Mouse (Mus musculus) retina, adult 2 months (tissue): ENCODE data around the gene Plekha7.

Source experiments
- DNase-seq: peaks from one replicate; pipeline ENCODE4 v3.0.0-alpha.2; 2012; ENCODE audit warnings: low read depth, low spot score

Gene Plekha7

DNA sequence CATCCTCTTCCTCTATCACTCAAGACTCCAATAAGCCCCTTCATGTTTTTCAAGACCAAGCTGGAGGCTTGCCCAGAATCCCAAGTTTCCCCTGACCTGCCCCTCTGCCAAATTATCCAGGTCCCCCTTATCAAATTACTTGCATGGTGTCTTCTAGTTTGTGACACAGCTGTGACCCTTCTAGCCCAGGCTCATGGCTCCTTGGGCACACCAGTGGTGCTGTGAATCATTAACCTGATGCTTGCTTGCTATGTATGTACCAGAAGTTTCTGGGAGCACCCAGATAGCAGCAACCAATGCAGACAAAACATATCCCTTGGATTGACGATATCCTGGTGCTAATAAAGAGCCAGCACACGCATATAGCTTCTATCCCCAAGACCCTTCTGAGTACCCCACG lies 19.2 kb downstream of the Plekha7 start:
- DNase-seq: no peak

DNA sequence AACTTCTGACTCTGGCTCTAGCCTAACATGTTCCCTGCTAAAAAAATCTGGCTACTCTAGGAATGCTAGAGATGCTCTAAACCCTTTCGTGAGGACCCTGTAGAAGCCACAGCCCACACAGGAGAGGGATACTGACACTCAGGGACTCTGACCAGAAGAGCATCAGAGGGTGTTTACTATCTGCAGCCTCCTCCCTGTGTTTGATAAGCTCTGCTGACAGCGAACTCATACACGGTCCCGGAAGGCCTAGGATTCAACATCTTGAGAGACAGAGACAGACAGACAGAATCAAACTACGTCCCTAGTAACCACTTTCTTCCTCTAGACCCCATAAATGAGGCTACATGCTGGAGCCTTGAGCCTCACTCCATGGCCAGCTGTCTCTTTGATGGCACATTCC lies 20.2 kb downstream of the Plekha7 start:
- no peak for DNase-seq

DNA sequence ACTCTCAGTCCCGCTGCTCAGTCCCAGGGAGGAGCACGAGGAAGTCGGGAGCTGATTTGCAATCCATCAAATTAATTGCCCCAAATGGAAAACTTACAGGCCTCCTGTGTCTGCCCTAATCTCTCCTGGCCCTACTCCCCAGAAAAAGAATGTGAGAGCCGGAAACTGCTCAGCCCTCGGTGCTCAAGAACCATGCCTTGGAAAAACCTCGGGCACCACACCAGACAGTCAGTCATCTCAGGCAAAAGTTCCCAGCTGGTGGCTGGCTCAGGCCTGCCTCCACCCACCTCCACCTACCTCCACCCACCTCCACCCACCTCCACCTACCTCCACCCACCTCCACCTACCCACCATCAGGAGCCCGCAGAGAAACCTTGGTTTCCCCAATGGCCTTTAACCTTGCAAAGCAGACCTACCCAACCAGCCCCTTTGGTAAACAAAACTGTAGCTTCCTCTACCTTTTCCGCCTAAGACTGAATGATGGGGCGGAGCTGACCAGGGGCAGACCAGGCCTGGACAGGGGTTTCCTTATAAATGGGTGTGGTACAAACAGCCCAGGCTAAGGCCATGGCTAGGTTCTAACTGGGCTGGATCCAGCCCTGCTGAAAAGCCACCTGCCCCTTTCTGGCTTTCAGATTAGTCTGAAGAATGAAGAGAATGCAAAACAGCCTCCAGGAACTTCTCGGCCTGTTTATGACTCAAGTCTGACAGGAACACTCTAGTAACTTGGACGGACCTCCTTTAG lies 21.4 kb downstream of the Plekha7 start:
- DNase-seq: no peak

DNA sequence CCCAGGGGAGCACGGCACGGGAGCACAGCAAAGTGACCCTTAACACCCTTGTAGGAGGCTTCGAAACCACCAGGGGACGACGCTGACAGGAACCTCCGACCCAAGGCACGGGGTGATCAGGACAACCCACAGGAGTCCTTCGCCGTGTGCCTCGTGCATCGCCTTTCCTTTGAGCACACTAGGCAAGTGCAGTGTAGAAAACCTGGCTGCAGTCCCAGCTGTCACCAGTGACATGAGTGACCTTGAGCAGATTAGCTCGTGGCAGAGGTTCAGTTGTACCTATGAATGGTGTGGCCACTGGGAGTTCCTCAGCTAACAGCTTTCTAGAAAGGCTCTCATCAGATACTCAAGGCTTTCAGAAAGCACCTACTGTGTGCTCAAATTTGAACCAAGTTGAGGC lies 22.0 kb downstream of the Plekha7 start:
- no peak for DNase-seq

DNA sequence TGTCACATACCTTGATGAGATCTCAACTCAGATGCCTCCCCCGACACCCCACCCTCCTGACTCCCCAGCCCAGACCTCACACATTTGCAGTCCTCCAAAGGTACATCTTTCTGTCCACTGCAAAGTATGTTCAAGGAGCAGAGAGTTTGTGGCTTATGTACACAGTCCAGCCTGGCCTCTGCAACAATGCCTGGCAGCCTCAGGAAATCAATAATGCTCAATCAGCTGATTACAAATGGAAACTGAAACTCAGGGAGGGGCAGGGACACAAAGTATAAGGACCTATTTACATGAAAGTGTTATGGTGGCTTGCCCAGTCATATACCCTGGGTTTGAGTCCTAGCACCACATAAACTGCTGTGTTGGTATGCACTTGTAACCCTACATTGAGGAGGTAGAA lies 23.0 kb downstream of the Plekha7 start:
- DNase-seq: no peak

DNA sequence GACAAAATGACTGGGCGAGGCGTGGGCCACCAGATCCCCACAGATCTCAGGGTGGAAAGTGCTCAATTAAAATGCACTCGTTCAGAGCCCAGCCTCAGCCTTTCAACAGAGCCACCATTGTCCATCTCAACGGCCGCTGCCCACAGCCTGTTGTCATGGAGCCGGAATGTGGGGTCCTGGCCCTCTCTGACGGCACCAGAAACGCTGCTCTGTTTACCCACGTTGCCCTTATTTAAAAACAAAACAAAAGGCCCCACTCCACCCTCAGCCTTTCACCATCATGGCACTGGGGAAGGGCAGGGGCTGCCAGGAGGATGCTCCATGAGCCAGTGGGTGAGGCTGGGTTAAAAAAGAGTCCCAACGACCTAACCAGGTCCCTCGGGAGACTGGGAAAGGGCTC lies 25.4 kb downstream of the Plekha7 start:
- no peak for DNase-seq

DNA sequence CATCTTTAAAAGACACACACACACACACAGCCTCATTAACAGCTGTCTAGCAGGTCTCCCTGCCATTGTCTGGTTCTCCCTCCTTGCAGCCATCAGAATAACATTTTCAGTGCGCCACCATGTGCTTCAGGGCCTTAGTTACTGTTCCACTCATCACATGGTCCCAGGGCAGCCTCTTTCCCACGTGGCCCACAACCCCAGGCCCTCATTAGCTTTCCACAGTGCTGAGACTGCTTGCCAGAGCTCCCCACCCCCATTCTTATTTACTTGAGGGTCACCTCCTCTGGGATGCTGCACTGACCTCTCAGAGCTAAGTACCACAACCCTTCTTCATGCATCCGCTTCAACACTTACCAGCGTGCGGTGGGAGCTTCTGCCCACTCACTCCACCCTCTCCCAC lies 28.1 kb downstream of the Plekha7 start:
- no peak for DNase-seq

DNA sequence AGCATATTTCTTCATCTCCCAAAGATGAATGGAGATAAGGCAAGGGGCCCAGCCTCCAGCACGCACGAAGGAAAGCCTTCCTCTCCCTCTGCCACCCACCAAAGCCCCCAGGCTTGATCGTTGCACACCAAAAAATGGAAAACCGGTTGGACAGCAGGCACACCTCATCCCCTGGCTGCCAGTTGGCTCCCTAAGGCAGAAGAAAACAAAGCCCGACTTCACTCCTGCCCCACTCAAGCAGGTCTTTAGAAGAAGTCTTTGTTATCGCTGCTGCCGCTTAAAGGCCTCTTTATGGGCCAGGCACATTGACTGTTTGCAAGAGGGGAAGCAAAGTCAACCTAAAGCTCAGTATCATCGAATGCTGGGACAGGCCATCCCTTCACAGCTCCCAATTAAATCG lies 29.9 kb downstream of the Plekha7 start:
- no peak for DNase-seq

DNA sequence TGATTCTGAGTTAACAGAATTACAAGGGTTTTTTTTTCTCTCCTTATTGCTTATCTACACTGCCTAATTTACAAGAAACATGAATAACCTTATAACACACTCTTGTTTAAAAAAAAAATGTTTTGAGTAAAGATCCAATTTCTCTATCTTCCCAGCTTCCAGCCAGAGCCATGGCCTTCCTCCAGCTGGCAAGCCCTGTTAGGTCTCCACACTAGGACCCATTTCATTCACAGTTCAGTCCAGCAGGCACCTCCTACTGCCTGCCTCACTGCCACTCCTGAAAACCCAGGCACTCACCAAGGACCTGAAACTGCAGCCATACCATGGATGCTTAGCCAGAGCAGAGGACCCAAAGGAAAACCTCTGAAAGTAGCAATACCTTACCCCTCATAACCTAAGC lies 31.9 kb downstream of the Plekha7 start:
- no peak for DNase-seq

DNA sequence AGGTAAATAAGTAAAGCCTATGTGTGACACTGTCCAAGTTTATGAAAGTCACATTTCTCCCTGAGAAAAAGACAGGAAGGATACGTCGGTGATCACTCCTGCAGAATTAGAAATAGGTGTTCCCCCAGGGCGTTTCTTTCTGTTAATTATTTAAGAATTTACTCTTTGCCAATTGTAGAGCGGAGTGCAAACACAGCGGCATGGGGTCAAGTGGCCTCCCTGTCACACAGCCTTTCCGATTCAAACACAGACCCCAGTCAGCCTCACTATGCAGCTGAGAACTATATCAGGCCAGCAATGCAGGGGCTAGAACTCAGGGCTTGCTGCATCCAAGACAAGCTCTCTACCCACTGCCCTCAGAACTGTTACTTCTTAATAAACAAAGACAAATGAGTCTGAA lies 35.1 kb downstream of the Plekha7 start:
- no peak for DNase-seq

DNA sequence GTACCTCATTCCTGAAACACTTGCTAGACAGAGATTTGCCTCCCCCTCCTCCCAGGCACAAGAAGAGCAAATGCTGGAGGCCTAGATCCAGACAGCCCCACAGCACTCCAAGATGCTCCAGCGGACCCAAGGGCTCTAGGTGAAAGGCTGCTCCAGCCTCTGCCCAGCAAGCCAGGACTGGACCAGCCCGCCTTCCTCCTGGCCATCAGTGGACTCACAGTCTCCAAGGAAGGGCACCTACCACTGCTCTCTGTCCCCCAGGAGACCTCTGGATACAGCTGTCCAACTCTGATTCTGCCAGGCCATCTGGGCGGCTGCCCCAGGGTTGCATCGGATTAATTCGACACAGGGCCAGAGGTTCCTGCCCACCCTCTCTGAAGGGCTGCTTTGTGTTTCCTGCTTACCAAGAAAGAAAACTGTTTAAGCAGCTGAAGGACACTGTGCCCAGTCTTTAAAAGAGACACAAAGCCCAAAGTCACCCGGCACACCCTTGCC lies 38.6 kb downstream of the Plekha7 start:
- no peak for DNase-seq

DNA sequence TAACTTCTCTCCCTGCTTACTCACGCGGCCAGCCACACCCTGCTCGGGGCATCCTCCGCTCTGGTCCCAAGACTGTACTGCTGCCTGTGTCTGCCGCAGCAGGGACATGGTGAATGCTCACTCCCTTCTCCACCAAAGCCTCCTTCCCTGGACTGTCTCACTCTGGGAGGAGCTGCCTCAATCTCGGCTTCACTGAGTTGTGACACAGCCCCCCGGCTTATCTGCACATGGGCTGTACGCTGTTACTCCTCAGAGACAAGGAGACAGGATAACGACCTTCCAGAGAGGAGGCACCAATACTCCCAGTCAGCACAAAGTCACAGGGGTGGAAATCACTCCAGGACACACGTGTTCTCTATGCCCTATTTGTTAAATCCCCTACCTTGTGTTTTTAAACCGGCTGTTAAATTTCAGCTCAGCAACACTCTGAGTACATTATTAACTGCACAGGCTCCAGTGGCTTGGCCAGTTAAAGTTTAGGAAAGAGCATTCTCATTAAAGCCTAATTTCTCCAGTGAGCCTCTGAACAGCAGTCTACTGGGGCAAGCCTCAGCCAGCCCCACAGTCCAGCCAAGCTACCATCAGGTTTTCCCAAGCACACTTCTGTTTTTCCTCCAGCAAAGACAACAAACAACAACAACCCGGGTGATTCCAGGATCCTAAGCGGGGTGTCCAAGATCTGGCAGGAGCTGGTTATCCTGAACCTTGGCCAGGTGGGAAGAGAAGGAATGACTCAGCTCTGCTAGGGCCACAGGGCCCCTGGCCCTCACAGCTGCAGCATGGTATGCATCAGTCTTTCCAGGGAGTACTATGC lies 39.9 kb downstream of the Plekha7 start:
- DNase-seq: no peak

DNA sequence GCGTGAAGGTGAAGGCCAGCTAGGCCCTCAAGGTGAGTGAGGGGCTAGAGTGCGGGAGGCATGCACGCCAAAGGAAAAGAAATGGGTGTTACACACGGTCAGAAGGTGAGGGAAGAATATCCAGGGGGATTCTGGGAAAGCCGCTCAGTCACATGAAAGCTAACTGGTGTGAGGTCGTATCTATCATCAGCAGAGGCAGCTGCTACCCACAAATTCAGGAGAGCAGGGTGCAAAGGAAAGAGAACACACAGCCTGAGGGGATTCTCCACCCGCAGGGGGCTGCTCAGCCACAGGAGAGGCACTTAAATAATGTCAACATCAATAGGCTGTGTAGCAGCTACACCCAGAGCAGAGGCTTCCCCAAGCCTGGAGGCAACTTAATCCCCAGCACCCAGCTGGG lies 44.9 kb downstream of the Plekha7 start:
- no peak for DNase-seq

DNA sequence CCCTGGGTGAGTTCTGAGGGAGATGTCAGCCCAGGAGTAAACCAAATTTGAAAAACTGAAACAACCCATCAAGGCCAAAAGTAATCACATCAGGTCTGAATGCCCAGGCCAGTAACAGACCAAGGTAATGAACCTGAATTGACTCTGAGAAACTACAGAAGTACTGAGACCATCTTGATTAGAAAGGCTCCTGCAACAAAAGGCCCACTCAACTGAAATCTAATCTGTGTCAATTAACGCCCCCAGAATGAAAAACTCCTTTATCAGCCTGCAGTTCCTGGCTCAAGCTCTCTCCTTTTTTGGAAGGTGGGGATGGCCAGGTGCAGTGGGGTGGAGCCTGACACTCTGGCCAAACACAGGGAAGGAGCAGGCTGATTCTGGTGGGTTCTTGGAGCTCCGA lies 45.7 kb downstream of the Plekha7 start:
- DNase-seq: no peak

DNA sequence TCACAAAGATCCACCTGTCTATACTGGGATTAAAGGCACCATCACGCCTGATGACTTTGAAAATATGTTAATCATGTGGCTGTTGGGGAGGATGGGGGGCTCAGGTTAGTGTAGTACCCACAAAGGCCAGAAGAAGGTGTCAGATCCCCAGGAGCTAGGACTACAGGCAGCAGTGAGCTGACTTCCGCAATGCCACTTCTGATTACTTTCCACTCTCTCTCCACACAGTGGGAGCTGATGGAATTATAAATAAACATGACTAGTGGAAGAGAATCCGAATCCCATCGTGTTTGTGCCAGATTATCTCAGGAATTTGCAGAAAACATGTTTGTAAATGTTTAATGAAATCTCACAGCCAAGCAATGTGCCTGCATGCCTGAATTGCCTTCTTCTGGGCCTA lies 46.1 kb downstream of the Plekha7 start:
- DNase-seq: no peak

DNA sequence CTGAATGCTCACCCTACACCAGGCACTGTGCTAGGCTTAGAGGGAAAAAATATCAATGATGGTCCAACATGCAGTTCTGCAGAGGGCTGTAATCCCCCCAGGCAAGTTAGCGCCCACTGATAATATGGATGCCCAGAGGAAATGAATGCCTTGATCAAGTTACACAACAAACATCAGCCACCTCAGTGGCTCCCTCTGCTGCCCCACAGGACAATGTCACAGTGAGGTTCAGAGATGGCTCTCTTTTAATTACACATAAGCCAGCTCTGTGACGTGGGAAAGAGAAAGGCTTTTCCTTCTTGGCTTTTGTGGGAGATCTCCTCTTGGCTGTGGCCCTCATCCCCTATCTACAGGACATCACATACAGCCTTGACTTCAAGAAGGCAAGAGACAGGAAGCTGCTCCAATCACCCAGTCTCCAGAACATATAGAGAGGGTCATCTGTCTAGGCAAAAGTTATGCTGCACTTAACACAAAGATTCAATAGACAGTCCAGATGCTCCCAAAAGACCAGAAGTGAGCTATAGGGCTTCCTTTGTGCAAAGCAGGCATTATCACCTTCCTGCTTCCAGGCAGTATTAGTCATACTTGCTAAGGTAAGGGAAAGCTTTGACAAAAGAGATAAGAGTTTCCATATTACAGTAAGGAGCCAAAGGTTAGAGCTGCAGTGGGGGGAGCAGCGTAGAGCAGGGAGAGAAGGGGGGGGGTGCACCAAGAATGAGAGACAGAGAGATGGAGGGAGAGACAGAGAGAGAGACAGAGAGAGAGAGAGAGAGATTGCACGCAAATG lies 47.2 kb downstream of the Plekha7 start:
- DNase-seq: no peak

DNA sequence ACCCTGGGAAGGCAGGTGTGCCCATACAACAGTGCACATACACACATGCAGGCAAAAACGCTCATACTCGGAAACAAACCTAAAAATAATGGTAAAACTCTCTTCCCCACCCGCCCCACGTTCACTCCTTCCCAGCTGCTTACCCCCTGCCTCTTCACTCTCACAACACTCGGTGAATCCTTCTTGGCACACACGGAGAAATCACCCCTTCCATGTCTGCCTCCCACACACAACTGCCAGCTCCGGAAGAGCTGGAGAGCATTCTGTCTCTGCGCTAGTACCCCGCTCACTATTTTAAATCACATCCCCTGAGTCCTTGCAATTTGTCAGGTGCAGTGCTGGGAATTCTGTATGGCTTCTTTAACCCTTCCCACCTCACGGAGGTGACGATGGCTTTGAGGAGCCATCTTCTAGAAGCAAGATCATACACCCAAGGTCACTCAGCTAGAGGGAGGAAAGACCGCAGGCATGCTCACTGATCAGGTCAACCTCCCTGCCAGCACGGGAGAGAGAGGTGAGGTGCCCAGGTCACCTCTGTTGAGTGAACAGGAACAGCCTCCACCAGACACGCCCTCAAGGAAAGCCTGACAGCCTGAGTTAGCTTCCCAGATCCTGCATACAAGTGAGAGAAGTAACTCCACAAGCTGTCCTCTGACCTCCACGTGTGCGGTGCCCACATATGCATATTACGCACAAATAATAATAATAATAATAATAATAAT lies 49.6 kb downstream of the Plekha7 start:
- no peak for DNase-seq

DNA sequence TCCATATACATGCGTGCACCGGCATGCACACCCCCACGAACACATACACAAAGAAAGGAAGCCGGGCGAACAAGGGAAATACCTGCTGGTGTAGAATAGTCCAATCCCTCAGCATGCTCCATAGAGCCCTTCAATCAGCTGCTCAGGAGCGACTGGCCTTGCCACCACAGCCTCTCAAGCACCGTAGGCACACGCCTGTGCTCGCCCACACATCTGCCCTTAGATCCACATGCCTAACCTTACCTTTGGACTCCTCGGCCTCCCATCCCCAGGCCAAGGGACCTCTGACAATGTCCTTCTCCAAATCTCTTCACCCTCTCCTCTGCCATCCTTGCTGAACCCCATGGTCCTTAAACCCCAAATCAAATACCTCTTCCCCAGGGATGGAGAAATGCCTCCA lies 50.2 kb downstream of the Plekha7 start:
- no peak for DNase-seq

DNA sequence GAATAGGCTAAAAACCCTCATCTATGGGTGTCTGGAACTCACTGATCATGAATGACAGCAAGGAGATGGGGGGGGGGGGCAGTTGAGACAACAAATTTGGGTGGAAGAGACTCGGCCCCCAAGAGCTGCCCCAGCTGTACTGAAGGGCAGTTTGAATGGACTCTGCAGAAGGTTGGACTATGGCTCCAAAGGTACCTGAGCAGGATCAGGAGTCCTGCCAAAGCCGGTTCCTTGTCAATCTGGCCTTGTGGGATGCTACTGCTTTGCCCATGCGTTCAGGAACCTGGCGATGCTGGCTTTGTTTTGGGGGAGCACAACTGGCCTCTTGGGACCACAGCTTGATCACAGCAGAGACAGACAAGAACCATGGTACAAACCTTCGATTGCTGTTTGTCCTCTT lies 52.5 kb downstream of the Plekha7 start:
- DNase-seq: no peak

DNA sequence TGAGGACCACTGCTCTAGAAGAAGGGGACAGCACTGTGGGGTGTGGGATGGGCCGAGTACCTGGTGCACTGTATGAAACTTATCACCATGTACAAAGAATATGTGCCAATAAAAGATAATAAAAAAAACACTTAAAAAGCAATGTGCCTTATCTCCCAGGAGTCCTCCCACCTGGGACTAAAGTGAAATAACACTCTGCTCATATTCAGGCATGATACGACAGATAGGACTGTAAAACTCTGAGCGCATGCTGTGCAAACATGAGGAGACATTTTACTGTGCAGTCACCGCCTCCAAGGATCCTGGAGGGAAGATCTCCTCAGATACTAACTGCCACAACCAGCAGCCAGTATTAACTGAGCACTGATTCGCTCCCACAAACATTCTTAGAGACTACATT lies 53.5 kb downstream of the Plekha7 start:
- no peak for DNase-seq

DNA sequence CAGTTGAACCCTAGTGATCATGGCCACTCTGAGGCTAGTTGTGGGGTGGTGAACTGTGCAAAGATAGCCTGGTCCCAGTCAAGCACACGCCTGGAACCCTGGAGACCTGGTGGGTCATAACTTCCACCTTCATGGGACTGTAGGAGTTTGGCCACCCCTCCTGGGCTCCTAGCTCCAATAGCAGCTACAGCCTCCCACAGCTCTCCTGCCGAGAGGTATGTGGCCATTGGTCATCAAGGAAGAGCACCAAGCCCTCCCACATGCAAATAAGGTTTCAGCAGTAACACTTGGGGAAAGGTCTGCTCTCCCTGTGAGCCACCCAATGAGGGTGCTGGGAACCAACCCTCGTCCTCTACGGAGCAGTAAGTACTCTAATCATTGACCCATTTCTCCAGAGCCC lies 55.7 kb downstream of the Plekha7 start:
- DNase-seq: no peak

DNA sequence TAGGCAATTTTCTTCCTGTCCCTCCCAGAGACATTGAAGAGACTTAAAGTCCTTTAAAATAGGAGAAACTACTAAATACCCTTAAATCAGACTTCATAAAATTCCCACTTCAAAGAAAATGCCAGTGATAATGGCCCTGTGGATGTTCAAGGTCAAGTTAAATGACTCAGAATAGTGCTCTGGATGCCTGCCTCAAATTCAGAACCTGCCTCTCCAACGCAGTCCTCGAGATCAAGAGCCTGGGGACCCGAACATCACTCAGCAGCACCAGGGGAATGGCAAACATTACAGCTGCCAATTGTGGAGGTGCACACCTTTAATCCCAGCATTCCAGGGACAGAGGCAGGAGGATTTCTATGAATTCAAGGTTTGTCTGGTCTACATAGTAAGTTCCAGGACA lies 56.7 kb downstream of the Plekha7 start:
- DNase-seq: no peak
